Mouse (Mus musculus): ENCODE measurements around the gene Ebp. TPM values are rescaled to one million over a fixed set of nuclear protein-coding genes. Genes with fewer than 3 reads are reported as not detected.

The Ebp gene
- polyA plus RNA-seq, 1 experiment from 2014 or later = 37.4 TPM

DNA sequence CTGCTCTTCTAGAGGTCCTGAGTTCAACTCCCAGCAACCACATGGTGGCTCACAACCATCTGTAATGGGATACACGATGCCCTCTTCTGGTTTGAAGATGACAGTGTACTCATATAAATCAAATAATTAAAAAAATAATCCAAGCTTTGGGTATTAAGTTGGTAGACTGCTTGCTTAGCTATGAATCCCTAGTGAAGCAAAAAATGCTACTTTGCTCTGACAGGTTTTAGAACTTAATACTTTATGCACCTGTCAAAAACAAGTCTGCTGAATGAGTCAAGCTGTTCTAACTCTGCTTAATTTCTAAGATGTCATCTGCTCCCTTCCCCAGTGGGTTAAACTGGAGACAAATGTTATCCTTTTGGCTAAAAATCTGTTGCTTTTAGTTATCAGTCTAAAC, 53.8 kb downstream of the Ebp start:
- no peak for DNase-seq (ENCODE audit: low spot score)
- no peak overlapping the region for H3K27ac ChIP-seq
- H3K4me3 ChIP-seq = no peak overlapping the region
- WGBS = 68% methylated on average over 1 of the region's 1 CpGs
- peaks cover 63% of the 10 kb centered on the region for H3K36me3 ChIP-seq
- H3K27me3 ChIP-seq (ENCODE audit: insufficient read depth, poor library complexity, severe bottlenecking) = no peaks in the 10 kb centered on the region
- peaks cover 8% of the 10 kb centered on the region for H3K4me1 ChIP-seq (replicated peaks)
- 0 out of 2 replicates have a peak, but pooled peaks cover 5% of the 10 kb centered on the region for H3K9me3 ChIP-seq

DNA sequence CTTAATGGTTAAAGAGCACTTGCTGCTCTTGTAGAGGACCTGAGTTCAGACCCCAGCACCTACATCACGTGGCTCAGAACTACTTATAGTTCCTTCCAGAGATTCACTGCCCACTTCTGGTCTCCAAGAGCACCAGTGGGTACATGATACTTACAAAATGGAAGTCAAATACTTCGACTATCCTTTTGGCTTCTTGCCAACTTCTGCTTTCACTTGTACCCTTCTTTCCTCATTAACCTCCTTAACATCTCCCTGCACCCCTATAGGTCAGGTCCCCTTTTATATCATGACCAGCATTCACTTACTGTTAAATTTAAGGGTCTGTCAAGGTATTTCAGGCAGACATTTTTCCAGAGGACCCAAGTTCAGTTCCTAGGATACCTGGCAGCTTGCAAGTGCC, 57.4 kb downstream of the Ebp start:
- H3K36me3 ChIP-seq = peaks cover 32% of the 10 kb centered on the region
- H3K27ac ChIP-seq = no peak overlapping the region
- H3K4me1 ChIP-seq (replicated peaks) = peaks cover 6% of the 10 kb centered on the region
- H3K9me3 ChIP-seq = peaks cover 4% of the 10 kb centered on the region; the same call in 1 of the 2 replicates
- no peak for DNase-seq (ENCODE audit: low spot score)
- no peaks in the 10 kb centered on the region for H3K27me3 ChIP-seq (ENCODE audit: insufficient read depth, poor library complexity, severe bottlenecking)
- WGBS = 58% methylated on average over 2 of the region's 2 CpGs
- H3K4me3 ChIP-seq = no peak overlapping the region

Other genes starting within 250 kb of the Ebp start
- 58.5 and 61.5 TPM in 2 replicates for gene Hdac6, start 245.6 kb downstream of the Ebp start, polyA plus RNA-seq (2016; fragmentation: Nextera tagmentation; extraction: Ambion mirVana)
- gene Gata1, start 215.4 kb downstream of the Ebp start, polyA plus RNA-seq (2016; fragmentation: Nextera tagmentation; extraction: Ambion mirVana) = 5.3 and 7.4 TPM in 2 replicates
- not detected in 2 replicates for gene Glod5, start 175.0 kb downstream of the Ebp start, polyA plus RNA-seq (2016; fragmentation: Nextera tagmentation; extraction: Ambion mirVana)
- gene Suv39h1, start 118.8 kb downstream of the Ebp start, polyA plus RNA-seq (2016; fragmentation: Nextera tagmentation; extraction: Ambion mirVana) = 74.9 and 90.9 TPM in 2 replicates
- gene Was, start 103.0 kb downstream of the Ebp start, polyA plus RNA-seq (2016; fragmentation: Nextera tagmentation; extraction: Ambion mirVana) = 0.15 and 0.24 TPM in 2 replicates
- 25.8 and 26.7 TPM in 2 replicates for gene Wdr13, start 60.6 kb downstream of the Ebp start, polyA plus RNA-seq (2016; fragmentation: Nextera tagmentation; extraction: Ambion mirVana)
- gene Rbm3, start 47.6 kb downstream of the Ebp start, polyA plus RNA-seq (2016; fragmentation: Nextera tagmentation; extraction: Ambion mirVana) = 402 and 425 TPM in 2 replicates
- 10.0 and 12.1 TPM in 2 replicates for gene Tbc1d25, start 17.3 kb downstream of the Ebp start, polyA plus RNA-seq (2016; fragmentation: Nextera tagmentation; extraction: Ambion mirVana)
- 15.1 and 22.6 TPM in 2 replicates for gene Porcn, start 13.0 kb upstream of the Ebp start, polyA plus RNA-seq (2016; fragmentation: Nextera tagmentation; extraction: Ambion mirVana)
- gene Ftsj1, start 58.9 kb upstream of the Ebp start, polyA plus RNA-seq (2016; fragmentation: Nextera tagmentation; extraction: Ambion mirVana) = 45.7 and 48.9 TPM in 2 replicates
- gene Slc38a5, start 77.6 kb upstream of the Ebp start, polyA plus RNA-seq (2016; fragmentation: Nextera tagmentation; extraction: Ambion mirVana) = 4.7 and 6.1 TPM in 2 replicates
- not detected in 2 replicates for gene Ssxb10, start 133.9 kb upstream of the Ebp start, polyA plus RNA-seq (2016; fragmentation: Nextera tagmentation; extraction: Ambion mirVana)
- not detected in 2 replicates for gene Ssxb9, start 173.5 kb upstream of the Ebp start, polyA plus RNA-seq (2016; fragmentation: Nextera tagmentation; extraction: Ambion mirVana)
- gene Ssxb1, start 219.8 kb upstream of the Ebp start, polyA plus RNA-seq (2016; fragmentation: Nextera tagmentation; extraction: Ambion mirVana) = not detected in 2 replicates

Data from hindbrain, embryonic 10.5 days (tissue).